Mouse (Mus musculus) leukemia stem cell, adult 10-12 weeks (primary cell): ENCODE data around the gene Slc30a7. TPM values are rescaled to one million over a fixed set of nuclear protein-coding genes. Genes with fewer than 3 reads are reported as not detected.

Source experiments
- polyA plus RNA-seq: library from polyadenylated mRNA; stranded (reverse); fragments of >175 nt; gene quantifications from 2 replicates; pipeline ENCODE4 v1.2.3, GENCODE M21; 2012; ENCODE audit warnings: low replicate concordance

Gene Slc30a7
- 0.29 and 2.7 TPM in 2 replicates for polyA plus RNA-seq

DNA sequence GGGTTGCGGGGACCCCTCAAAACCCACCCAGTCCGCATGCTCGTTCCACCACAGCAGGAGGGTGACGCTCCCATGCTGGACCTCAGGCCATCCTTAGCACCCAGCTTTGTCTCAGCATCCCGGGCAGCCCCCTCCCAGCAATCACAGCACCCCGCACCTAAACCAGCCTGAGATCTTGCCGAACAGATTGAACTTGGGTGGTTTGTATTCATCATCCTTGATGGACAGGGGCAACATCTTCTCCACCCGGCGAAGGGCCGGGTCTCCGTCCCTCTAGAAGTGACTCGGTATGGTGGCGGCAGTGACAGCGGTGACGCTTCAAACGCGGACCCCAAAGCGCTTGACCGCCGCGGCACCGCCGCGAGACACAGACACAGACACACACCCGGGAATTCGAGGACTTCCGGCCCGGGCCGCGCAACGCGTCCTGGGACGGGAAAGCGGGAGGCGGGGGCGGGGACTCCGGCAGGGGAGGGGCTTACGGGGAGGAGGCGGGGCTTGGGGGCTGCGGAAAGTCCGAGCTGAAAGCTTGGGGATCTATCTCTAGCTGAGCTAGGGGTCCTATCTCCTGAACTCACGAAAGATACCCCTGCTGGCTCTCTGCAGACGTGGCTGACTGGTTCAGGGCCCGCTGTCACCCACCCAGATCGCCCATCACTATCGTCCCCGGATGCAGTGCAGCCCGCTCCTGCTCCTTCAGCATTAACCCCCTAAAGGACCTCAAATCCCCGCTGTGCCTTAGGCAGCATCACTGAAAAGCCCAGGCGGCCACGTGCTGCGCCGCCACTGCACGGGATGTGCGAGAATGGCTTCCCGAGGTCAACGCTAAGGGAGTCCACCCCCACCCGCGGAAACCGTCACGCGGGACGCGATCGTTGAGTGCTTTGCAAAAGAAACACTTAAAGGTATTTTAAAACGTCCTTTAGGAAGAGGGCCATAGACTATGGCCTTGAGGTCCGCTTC is at the start of gene Slc30a7, which contains the start of gene Extl2:
Slc30a7 (minus strand) TSS at position 429 of the 963 bp plus-strand sequence.
Extl2 (plus strand) TSS at position 485 of the 963 bp plus-strand sequence.

Other genes with a start within 250 kb of the Slc30a7 start
- 0.69 and 0.93 TPM in 2 replicates for gene Dph5, start 119.6 kb downstream of the Slc30a7 start, polyA plus RNA-seq
- gene Extl2, start 56 bp upstream of the Slc30a7 start, polyA plus RNA-seq, result 0.73 and 15.3 TPM in 2 replicates
- gene Vcam1, start 122.3 kb upstream of the Slc30a7 start, polyA plus RNA-seq, result 2.1 and 3.1 TPM in 2 replicates
- 0.07 and 0.25 TPM in 2 replicates for gene Gpr88, start 246.1 kb upstream of the Slc30a7 start, polyA plus RNA-seq